Mouse (Mus musculus) limb, embryonic 14.5 days (tissue): ENCODE measurements around the gene Sept6. TPM values are rescaled to one million over a fixed set of nuclear protein-coding genes. Genes with fewer than 3 reads are reported as not detected.

Experiments
- ATAC-seq: fragments of 200-750 bp; cut with Nextera tagmentation; 2 replicates; pipeline ENCODE4 v1.8.0; 2017; ENCODE audit warnings: low read depth, moderate number of reproducible peaks, moderate TSS enrichment; ENCODE audit not compliant: low FRiP score
- DNase-seq: peaks from one replicate; pipeline ENCODE4 v3.0.0-alpha.2; 2015; ENCODE audit warnings: low spot score
- H3K27ac ChIP-seq: fragments of 300-500 bp; sonication (generic); replicated peaks from 2 replicates; pipeline ENCODE4 v1.5.1; 2014; ENCODE audit warnings: low read depth, mild to moderate bottlenecking, low read length, moderate library complexity, mixed read lengths
- H3K27me3 ChIP-seq: fragments of 300-500 bp; sonication (generic); 2 replicates; pipeline ENCODE4 v1.6.1; 2014; ENCODE audit warnings: low read length, mixed read lengths; ENCODE audit not compliant: control insufficient read depth, insufficient read depth
- H3K36me3 ChIP-seq: fragments of 300-500 bp; sonication (generic); 2 replicates; pipeline ENCODE4 v1.6.1; 2014; ENCODE audit warnings: mild to moderate bottlenecking, low read length, moderate library complexity, mixed read lengths; ENCODE audit not compliant: control insufficient read depth, insufficient read depth
- H3K4me1 ChIP-seq: fragments of 300-500 bp; sonication (generic); 2 replicates; pipeline ENCODE4 v1.6.1; 2014; ENCODE audit warnings: antibody characterized with exemption, low read length, mixed read lengths; ENCODE audit not compliant: control insufficient read depth, insufficient read depth
- H3K4me2 ChIP-seq: fragments of 300-500 bp; sonication (generic); replicated peaks from 2 replicates; pipeline ENCODE4 v1.6.1; 2014; ENCODE audit warnings: low read depth, mild to moderate bottlenecking, low read length, moderate library complexity; ENCODE audit not compliant: severe bottlenecking
- H3K4me3 ChIP-seq: fragments of 300-500 bp; sonication (generic); replicated peaks from 2 replicates; pipeline ENCODE4 v1.5.1; 2014; ENCODE audit warnings: low read length
- H3K9ac ChIP-seq: fragments of 300-500 bp; sonication (generic); 2 replicates; pipeline ENCODE4 v1.6.1; 2014; ENCODE audit warnings: mild to moderate bottlenecking, low read depth, low read length, moderate library complexity; ENCODE audit not compliant: severe bottlenecking
- H3K9me3 ChIP-seq: fragments of 300-500 bp; sonication (generic); 2 replicates; pipeline ENCODE4 v1.6.1; 2016; ENCODE audit warnings: low read length; ENCODE audit not compliant: control insufficient read depth
- POLR2A ChIP-seq: fragments of 200-500 bp; IDR thresholded peaks from 2 replicates; pipeline ENCODE4 v1.8.0; 2012; ENCODE audit warnings: inconsistent platforms, mild to moderate bottlenecking, moderate library complexity, borderline replicate concordance; ENCODE audit not compliant: insufficient read depth, insufficient read length; ENCODE audit errors: extremely low read depth
- WGBS: fragments of 180-500 bp; shearing (Covaris S2); extraction: QIAGEN DNeasy Blood & Tissue Kit; methylation state at CpG from one replicate; pipeline ENCODE4 v1.1.7; 2014; 5-methylcytosine and 5-hydroxymethylcytosine counted together
- polyA plus RNA-seq, 2 experiments: library from polyadenylated mRNA; depleted of rRNA in 1 of 2; stranded (reverse) in 1 of 2; unstranded in 1 of 2; fragments of >200 nt; fragmentation: Nextera tagmentation in 1 of 2; extraction: Ambion mirVana in 1 of 2; gene quantifications; 2 replicates each; pipeline versions ENCODE4 v1.2.1 to v1.2.3; 2012 to 2014

Gene Sept6
- polyA plus RNA-seq, 2 experiments = 47.9 to 51.5 TPM

DNA sequence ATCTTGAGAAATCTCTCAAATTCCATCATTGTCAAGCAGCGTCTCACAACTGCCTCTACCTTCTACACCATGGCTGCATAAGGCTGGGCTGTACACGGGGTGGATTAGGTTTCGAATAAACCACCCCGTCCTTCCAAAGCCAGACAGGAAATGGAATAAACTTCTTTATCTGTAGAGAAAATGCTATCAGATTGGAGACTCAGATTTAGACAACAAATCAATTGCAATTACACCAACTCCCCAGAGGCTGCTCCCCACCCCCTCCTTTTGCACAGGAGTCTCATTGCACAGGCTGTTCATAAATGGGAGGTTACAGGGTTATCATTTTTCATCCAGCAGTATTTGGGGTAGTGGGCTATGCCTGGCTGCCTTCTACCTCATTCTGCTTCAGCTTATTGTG is 3.7 kb downstream of the Sept6 start:
- Histone ChIP-seq H3K9ac (no peak overlapping the region), H3K4me3 (peak overlapping the region; percentile 56), H3K4me1 (peaks cover 18% of the 10 kb centered on the region), H3K27me3 (no peaks in the 10 kb centered on the region), H3K9me3 (no peaks in the 10 kb centered on the region), H3K27ac (no peak overlapping the region), H3K36me3 (no peaks in the 10 kb centered on the region), H3K4me2 (peak overlapping the region; percentile 56)
- 61% methylated on average over 4 of the region's 4 CpGs for WGBS
- DNase-seq (no peak), ATAC-seq (no peak)
- no peak for TF ChIP-seq POLR2A

DNA sequence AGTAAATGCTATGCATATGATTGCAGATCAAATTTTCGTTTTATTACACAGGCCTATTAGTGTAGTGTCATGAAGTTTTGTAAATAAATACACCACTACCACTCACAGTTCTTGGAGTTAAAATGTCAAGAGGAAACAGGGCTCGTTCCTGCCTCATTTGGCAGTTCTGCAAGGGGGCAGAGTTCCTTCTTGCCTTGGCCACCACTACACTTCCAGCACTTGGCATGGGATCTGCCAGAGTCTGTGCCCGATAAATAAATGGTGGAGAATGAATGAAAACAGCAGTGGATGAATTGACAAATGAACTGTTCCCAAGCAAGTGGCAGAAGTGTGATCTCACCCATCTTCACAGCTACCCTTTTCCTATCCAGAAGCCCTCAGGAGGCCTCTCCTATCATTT is 6.6 kb downstream of the Sept6 start:
- no peak overlapping the region for H3K4me2 ChIP-seq

DNA sequence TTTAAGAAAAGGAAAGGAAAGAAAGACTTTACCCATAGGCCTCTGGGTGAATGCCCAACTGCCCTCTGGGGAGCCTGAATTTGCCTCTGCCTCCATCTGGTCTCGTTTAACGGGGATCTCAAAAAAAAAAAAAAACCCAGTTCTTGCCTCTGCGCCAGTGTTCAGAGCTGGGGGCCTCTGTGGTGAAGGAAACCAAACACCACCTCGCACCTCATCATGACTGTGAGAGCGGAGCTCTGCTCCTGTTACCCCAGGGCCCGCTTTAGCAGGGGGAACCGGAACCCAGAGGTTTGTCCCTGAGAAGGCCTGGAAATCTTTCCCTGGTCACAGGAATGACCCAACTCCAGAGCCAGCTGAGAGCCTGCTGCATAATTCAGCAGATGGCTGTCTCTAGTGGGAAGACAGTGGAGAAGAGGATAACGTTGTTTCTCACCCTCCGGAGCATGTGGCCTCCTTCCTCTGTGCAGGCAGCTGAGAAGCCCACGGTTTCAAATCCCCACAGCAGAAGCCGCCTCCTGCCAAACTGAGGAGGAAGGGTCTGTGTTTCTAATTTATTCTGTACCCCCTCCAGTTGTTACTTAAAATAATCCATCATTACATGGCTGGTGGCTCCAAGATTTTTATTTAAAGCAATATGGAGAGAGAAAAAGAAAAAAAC is 7.8 kb downstream of the Sept6 start:
- peak; percentile 74 for DNase-seq
- Histone ChIP-seq H3K27ac (peak overlapping the region; percentile 87), H3K9me3 (no peaks in the 10 kb centered on the region), H3K4me1 (peaks cover 18% of the 10 kb centered on the region), H3K27me3 (no peaks in the 10 kb centered on the region), H3K36me3 (no peaks in the 10 kb centered on the region), H3K4me3 (0 out of 2 replicates have a peak overlapping the region, but pooled peaks have one; percentile 13), H3K4me2 (peak overlapping the region; percentile 39), H3K9ac (no peak overlapping the region)
- no peak for TF ChIP-seq POLR2A
- peak; percentile 89 for ATAC-seq
- WGBS = 25% methylated on average over 11 of the region's 11 CpGs

More for the DNA sequence above, 6.6 kb downstream of the Sept6 start:
- Histone ChIP-seq H3K36me3 (no peaks in the 10 kb centered on the region), H3K9ac (no peak overlapping the region), H3K27me3 (no peaks in the 10 kb centered on the region), H3K4me1 (peaks cover 18% of the 10 kb centered on the region), H3K27ac (no peak overlapping the region), H3K4me3 (no peak overlapping the region), H3K9me3 (no peaks in the 10 kb centered on the region)
- ATAC-seq (no peak), DNase-seq (no peak)
- no peak for TF ChIP-seq POLR2A
- WGBS = 51% methylated on average over 3 of the region's 3 CpGs

DNA sequence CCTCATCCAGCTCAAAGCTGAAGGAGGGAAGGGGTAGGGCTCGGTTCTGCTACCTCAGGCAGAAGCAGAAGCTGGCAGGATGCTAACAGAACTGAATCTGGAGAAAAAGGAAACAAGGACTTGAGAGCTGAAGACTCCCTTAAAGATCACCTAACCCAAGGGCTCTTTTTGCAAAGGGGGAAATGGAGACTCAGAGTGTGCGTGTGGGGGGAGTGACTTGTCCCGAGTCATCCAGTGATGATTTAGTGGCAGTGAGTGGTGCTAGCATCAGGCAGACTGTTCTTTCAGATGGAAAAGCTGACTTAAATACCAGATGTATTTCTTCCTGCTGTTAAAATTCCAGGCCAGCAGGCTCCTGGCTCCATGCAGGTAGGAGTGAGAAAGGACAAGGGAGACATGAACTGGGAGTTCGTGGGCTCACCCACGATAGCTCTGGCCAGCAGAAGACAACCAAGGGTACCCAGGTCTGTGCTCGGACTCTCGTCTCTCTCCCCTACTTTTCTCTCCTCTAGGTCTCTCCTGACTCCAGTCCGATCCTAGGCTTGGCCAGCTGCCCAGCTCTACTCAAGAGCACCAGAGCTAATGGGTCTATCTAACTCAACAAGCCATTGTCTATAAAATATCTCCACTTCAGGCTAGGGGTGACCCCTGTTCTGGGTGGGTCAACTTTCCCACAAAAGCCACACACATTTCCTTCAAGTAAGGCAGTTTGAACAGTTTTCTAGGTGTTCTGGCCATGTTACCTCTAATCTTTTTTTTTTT is 8.5 kb downstream of the Sept6 start:
- ATAC-seq (peak; percentile 76; the same call in 1 of the 2 replicates), DNase-seq (peak; percentile 53)
- H3K27me3 ChIP-seq = no peaks in the 10 kb centered on the region
- 31% methylated on average over 8 of the region's 8 CpGs for WGBS
- H3K4me2 ChIP-seq = peak overlapping the region; percentile 28
- peak overlapping the region; percentile 4; the same call in 1 of the 2 replicates for H3K4me3 ChIP-seq
- no peak overlapping the region for H3K9ac ChIP-seq
- H3K4me1 ChIP-seq = peaks cover 18% of the 10 kb centered on the region
- H3K9me3 ChIP-seq = no peaks in the 10 kb centered on the region
- TF ChIP-seq POLR2A = no peak
- no peaks in the 10 kb centered on the region for H3K36me3 ChIP-seq
- peak overlapping the region; percentile 87 for H3K27ac ChIP-seq

DNA sequence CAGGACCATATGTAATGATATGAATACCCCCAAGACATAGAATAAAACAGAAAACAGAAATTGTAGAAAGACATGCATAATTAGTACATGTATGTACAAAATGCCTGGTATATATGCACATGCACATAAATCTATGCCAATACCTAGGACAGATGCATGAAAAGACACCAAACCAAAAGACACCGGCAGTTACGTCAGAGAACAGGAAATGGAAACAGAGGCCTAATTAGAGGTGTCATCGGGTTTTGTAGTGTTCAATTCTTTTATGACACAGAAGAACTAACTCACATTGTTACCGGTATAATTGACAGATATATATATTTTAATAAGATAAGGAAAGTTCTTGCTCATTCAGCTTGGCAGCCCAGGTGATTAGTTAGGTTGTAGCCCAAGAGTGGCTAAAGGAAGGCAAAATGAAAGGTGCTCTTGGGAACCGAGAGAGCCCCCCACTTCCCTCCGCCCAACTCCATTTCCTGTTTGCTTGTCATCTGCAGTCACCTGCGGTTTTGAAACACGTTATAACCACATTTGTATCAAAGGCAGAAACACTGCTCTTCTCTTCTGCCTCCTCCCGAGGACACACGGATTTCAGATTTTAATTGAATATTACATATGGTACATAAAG is 10.9 kb downstream of the Sept6 start:
- no peak for ATAC-seq
- H3K4me3 ChIP-seq = no peak overlapping the region
- WGBS = 74% methylated on average over 10 of the region's 10 CpGs

More for the DNA sequence above, 10.9 kb downstream of the Sept6 start:
- no peak for DNase-seq
- Histone ChIP-seq H3K9me3 (no peaks in the 10 kb centered on the region), H3K27me3 (no peaks in the 10 kb centered on the region), H3K27ac (no peak overlapping the region), H3K36me3 (no peaks in the 10 kb centered on the region), H3K9ac (no peak overlapping the region), H3K4me1 (peaks cover 18% of the 10 kb centered on the region), H3K4me2 (no peak overlapping the region)
- TF ChIP-seq POLR2A = no peak
